Mouse (Mus musculus) kidney, embryonic 14.5 days (tissue): ENCODE data around the gene Pcbp2. TPM values are rescaled to one million over a fixed set of nuclear protein-coding genes. Genes with fewer than 3 reads are reported as not detected.

ENCODE experiments used
- ATAC-seq: fragments of 200-750 bp; cut with Nextera tagmentation; 2 replicates; pipeline ENCODE4 v1.8.0; 2017; ENCODE audit warnings: moderate number of reproducible peaks, mild to moderate bottlenecking, moderate TSS enrichment, moderate library complexity; ENCODE audit not compliant: low FRiP score, low TSS enrichment
- H3K27ac ChIP-seq: fragments of 300-500 bp; sonication (generic); 2 replicates; pipeline ENCODE4 v1.5.1; 2014; ENCODE audit warnings: low read depth, mild to moderate bottlenecking, low read length, moderate library complexity, mixed read lengths
- H3K27me3 ChIP-seq: fragments of 300-500 bp; sonication (generic); 2 replicates; pipeline ENCODE4 v1.6.1; 2014; ENCODE audit warnings: mild to moderate bottlenecking, low read length; ENCODE audit not compliant: control insufficient read depth, insufficient read depth
- H3K36me3 ChIP-seq: fragments of 300-500 bp; sonication (generic); 2 replicates; pipeline ENCODE4 v1.6.1; 2014; ENCODE audit warnings: low read length, mixed read lengths; ENCODE audit not compliant: control insufficient read depth, insufficient read depth
- H3K4me1 ChIP-seq: fragments of 300-500 bp; sonication (generic); 2 replicates; pipeline ENCODE4 v1.6.1; 2014; ENCODE audit warnings: low read length, mixed read lengths; ENCODE audit not compliant: control insufficient read depth, insufficient read depth
- H3K4me2 ChIP-seq: fragments of 300-500 bp; sonication (generic); replicated peaks from 2 replicates; pipeline ENCODE4 v1.6.1; 2014; ENCODE audit warnings: low read depth, mild to moderate bottlenecking, low read length
- H3K4me3 ChIP-seq: fragments of 300-500 bp; sonication (generic); 2 replicates; pipeline ENCODE4 v1.5.1; 2014; ENCODE audit warnings: mild to moderate bottlenecking, low read length
- H3K9ac ChIP-seq: fragments of 300-500 bp; sonication (generic); 2 replicates; pipeline ENCODE4 v1.6.1; 2014; ENCODE audit warnings: low read depth, mild to moderate bottlenecking, low read length, moderate library complexity
- H3K9me3 ChIP-seq: fragments of 300-500 bp; sonication (generic); 2 replicates; pipeline ENCODE4 v1.6.1; 2016; ENCODE audit warnings: low read length; ENCODE audit not compliant: control insufficient read depth
- WGBS: fragments of 180-500 bp; shearing (Covaris S2); extraction: QIAGEN DNeasy Blood & Tissue Kit; methylation state at CpG from one replicate; pipeline ENCODE4 v1.1.7; 2014; 5-methylcytosine and 5-hydroxymethylcytosine counted together
- polyA plus RNA-seq: library from polyadenylated mRNA; unstranded; fragments of >200 nt; fragmentation: Nextera tagmentation; extraction: Ambion mirVana; gene quantifications from 2 replicates; pipeline ENCODE4 v1.2.1, GENCODE M21; 2014

Gene Pcbp2
- polyA plus RNA-seq, 1 experiment from 2014 or later = 305 TPM

- H3K4me3 ChIP-seq = peak overlapping the region; percentile 46; the same call in 1 of the 2 replicates
- 73% methylated on average over 5 of the region's 5 CpGs for WGBS
- no peaks in the 10 kb centered on the region for H3K9me3 ChIP-seq
- no peaks in the 10 kb centered on the region for H3K27me3 ChIP-seq
- peaks cover 9% of the 10 kb centered on the region for H3K4me1 ChIP-seq
- 0 out of 2 replicates have a peak, but pooled peaks cover 3% of the 10 kb centered on the region for H3K36me3 ChIP-seq
- H3K4me2 ChIP-seq = peak overlapping the region; percentile 55
- peak overlapping the region; percentile 18; the same call in 1 of the 2 replicates for H3K9ac ChIP-seq
- ATAC-seq = no peak
- H3K27ac ChIP-seq = no peak overlapping the region
Measured at GRCm38 (mm10) chr15:102459847-102460246, 10.5 kb upstream of the Pcbp2 start.

DNA sequence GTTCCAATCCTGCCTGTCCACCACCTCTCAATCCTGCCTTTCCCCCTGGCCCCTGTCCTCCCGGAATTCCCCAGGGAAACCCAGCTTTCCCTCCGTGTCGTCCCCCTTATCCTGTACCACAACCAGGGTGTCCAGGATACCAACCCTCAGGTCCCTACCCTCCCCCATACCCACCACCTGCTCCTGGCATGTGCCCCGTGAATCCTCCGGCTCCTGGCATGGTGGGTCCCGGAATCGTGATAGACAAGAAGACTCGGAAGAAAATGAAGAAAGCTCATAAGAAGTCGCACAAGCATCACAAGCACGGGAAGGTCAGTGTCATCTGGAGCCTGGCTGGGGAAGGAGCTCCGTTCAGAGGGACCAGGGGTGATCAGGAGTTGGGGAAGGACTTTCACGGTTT, 9.9 kb upstream of the Pcbp2 start:
- no peak for ATAC-seq
- no peak overlapping the region for H3K27ac ChIP-seq
- no peak overlapping the region for H3K9ac ChIP-seq
- H3K4me3 ChIP-seq = no peak overlapping the region
- peaks cover 9% of the 10 kb centered on the region for H3K4me1 ChIP-seq
- 0 out of 2 replicates have a peak, but pooled peaks cover 3% of the 10 kb centered on the region for H3K36me3 ChIP-seq
- WGBS = 60% methylated on average over 12 of the region's 12 CpGs
- peak overlapping the region; percentile 19; the same call in 1 of the 2 replicates for H3K4me2 ChIP-seq
- H3K27me3 ChIP-seq = no peaks in the 10 kb centered on the region
- no peaks in the 10 kb centered on the region for H3K9me3 ChIP-seq

GRCm38 (mm10) chr15:102460971-102461370, 9.4 kb upstream of the Pcbp2 start:
- H3K4me3 ChIP-seq = no peak overlapping the region
- 0 out of 2 replicates have a peak, but pooled peaks cover 3% of the 10 kb centered on the region for H3K36me3 ChIP-seq
- H3K4me2 ChIP-seq = no peak overlapping the region
- no peaks in the 10 kb centered on the region for H3K27me3 ChIP-seq
- no peak overlapping the region for H3K9ac ChIP-seq
- no peak for ATAC-seq
- H3K9me3 ChIP-seq = no peaks in the 10 kb centered on the region
- no peak overlapping the region for H3K27ac ChIP-seq
- H3K4me1 ChIP-seq = peaks cover 9% of the 10 kb centered on the region
- 44% methylated on average over 4 of the region's 4 CpGs for WGBS

DNA sequence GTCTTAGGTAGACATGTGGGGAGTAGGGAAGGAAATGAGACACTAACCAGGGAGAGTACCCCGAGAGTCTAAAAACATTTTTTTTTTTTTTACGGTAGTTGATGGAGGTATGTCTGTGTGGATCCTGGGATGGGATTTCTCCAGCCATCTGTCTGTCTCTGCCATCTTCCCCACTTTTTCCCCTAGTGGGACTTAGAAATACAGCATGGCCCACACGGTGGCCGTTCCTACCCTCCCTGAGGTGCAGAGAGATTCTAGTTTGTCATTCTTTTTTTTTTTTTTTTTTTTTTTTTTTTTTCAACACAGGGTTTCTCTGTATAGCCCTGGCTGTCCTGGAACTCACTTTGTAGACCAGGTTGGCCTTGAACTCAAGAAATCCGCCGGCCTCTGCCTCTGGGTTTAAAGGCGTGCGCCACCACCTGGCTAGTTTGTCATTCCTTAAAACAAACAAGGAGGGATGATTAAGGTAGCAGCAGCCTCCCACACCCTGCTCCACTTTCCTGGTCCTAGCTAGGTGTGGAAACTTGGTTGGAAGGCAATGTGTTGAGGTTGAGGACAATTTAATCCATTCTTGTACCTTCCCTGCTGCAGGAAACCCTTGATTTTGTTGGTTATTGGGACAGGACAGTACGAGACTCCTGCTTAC, 8.8 kb upstream of the Pcbp2 start:
- H3K36me3 ChIP-seq = 0 out of 2 replicates have a peak, but pooled peaks cover 3% of the 10 kb centered on the region
- no peaks in the 10 kb centered on the region for H3K9me3 ChIP-seq
- 81% methylated on average over 9 of the region's 9 CpGs for WGBS
- no peak for ATAC-seq
- H3K4me2 ChIP-seq = no peak overlapping the region
- H3K27ac ChIP-seq = no peak overlapping the region
- no peak overlapping the region for H3K9ac ChIP-seq
- H3K4me3 ChIP-seq = no peak overlapping the region
- peaks cover 9% of the 10 kb centered on the region for H3K4me1 ChIP-seq
- H3K27me3 ChIP-seq = no peaks in the 10 kb centered on the region

DNA sequence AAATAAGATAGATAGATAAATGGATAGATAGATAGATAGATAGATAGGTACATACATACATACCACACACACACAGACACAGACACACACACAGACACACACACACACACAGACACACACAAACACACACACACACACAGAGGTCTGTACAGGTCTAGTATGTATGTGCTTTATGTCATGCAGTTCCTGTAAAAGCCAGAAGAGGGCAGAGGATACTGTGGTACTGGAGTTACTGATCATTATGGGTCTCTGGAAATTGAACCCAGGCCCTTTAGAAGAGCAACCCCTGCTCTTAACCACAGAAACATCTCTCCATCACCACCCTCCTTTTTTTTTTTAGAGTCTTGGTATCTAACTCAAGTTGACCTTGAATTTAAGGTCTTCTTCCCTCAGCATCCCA, 6.7 kb upstream of the Pcbp2 start:
- H3K36me3 ChIP-seq = 0 out of 2 replicates have a peak, but pooled peaks cover 3% of the 10 kb centered on the region
- H3K9ac ChIP-seq = no peak overlapping the region
- no peak overlapping the region for H3K4me3 ChIP-seq
- H3K4me1 ChIP-seq = peaks cover 9% of the 10 kb centered on the region
- no peaks in the 10 kb centered on the region for H3K27me3 ChIP-seq
- ATAC-seq = no peak
- H3K9me3 ChIP-seq = no peaks in the 10 kb centered on the region
- H3K4me2 ChIP-seq = no peak overlapping the region
- H3K27ac ChIP-seq = no peak overlapping the region

DNA sequence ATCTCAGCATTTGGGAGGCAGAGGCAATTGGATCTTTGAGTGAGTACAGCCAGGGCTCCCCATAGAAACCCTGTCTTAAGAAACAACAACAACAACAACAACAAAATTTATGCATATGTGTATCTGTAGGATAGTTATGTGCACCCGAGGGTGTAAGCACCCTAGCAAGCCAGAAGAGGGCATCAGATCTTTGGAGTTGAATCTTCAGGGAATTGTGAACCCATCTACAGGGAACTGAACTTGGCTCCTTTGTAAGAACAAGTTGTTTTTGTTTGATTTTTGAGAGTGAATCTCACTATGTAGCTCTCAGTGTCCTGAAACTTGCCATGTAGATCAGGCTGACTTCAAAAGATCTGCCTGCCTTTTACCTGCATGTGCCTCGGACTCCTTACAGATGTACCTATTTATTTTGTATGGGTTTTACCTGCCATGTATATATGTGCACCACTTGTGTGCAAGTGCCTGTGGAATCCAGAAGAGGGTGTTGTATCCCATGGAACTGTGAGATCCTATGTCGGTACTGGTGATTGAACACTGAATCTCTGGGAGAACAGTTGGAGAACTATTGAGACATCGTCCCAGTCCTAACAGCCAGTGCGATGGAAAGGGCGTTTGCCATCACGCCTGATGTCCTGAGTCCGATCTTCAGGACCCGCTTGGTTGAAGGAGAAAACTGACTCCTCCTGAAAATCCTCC, 1.5 kb upstream of the Pcbp2 start:
- H3K9me3 ChIP-seq = no peaks in the 10 kb centered on the region
- 92% methylated on average over 9 of the region's 9 CpGs for WGBS
- no peak overlapping the region for H3K27ac ChIP-seq
- H3K27me3 ChIP-seq = no peaks in the 10 kb centered on the region
- ATAC-seq = no peak
- H3K4me3 ChIP-seq = no peak overlapping the region
- no peak overlapping the region for H3K4me2 ChIP-seq
- H3K4me1 ChIP-seq = peaks cover 11% of the 10 kb centered on the region; the same call in 1 of the 2 replicates
- H3K9ac ChIP-seq = no peak overlapping the region
- peaks cover 2% of the 10 kb centered on the region; the same call in 1 of the 2 replicates for H3K36me3 ChIP-seq

DNA sequence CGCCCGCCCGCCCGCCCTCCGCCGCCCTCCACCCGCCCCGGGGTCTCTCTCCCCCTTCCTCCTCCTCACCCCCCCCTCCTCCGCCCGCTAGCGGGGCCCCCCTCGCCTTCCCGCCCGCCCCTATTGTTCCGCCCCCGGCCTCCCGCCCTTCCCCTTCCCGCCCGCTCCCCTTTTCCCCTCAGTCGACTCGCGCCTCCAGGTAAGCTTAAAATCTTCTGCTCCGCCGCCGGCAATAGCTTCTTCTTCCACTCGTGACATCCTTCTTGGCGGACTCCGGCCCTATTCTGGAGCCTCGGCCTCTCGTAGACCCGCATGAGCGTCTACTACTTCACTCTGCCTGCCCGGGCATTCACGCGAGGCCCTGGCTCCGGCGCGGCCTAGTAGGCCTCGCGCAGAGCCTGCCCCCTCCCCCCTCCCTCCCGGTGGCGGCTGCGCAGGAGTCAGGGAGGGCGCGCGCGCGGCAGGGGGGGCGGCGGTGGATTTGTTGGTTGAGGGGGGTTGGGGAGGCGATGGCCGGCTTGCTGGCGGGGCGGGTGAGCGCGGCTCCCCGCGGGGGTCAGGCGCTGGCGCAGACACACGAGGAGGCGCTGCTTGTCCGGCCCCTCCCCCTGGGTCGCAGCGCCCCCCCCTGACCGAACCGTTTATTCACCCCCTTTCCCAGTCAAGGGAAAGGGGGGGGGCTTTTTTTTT, 411 bp downstream of the Pcbp2 start:
- under 1% methylated on average over 30 of the region's 67 CpGs for WGBS
- ATAC-seq = peak; percentile 70

DNA sequence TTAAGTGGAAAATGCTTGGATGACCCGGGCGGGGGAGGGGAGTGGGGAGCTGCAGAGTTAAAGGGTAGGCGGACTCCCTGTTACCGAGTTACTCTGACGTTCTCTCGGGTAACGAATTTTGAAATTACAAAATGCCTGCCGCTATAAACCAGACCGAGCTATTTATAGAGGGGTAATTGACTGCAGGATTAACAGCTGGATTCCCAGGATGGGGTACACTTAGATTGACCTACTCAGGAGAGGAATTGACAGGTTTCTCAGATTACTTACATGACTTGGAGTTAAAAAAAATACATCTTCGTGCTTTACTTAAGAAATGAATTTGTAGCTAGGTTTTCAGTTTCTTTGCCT, 931 bp downstream of the Pcbp2 start:
- H3K4me3 ChIP-seq = peak overlapping the region; percentile 93
- peak overlapping the region; percentile 99 for H3K27ac ChIP-seq
- H3K9me3 ChIP-seq = no peaks in the 10 kb centered on the region
- H3K4me1 ChIP-seq = peaks cover 11% of the 10 kb centered on the region; the same call in 1 of the 2 replicates
- peaks cover 26% of the 10 kb centered on the region for H3K36me3 ChIP-seq
- 2% methylated on average over 10 of the region's 10 CpGs for WGBS
- H3K27me3 ChIP-seq = no peaks in the 10 kb centered on the region
- ATAC-seq = no peak; the same call in 1 of the 2 replicates
- H3K4me2 ChIP-seq = peak overlapping the region; percentile 53
- peak overlapping the region; percentile 97 for H3K9ac ChIP-seq

More for the DNA sequence above, 411 bp downstream of the Pcbp2 start:
- Histone ChIP-seq H3K36me3 (peaks cover 21% of the 10 kb centered on the region), H3K4me1 (peaks cover 11% of the 10 kb centered on the region; the same call in 1 of the 2 replicates), H3K9me3 (no peaks in the 10 kb centered on the region), H3K27me3 (no peaks in the 10 kb centered on the region), H3K4me3 (peak overlapping the region; percentile 93), H3K27ac (peak overlapping the region; percentile 99), H3K9ac (peak overlapping the region; percentile 97), H3K4me2 (peak overlapping the region; percentile 53)
